Mouse (Mus musculus) ES-E14 (cell line): Measurements from ENCODE around the gene Tmcc1.
A peak's percentile ranks its signal among the peaks of the same experiment; 100 is the strongest.

ENCODE experiments used
- CHD2 ChIP-seq: IDR thresholded peaks from 2 replicates; pipeline ENCODE4 v1.6.1; 2014; ENCODE audit warnings: mild to moderate bottlenecking, low read depth, low read length, inconsistent platforms
- HCFC1 ChIP-seq: IDR thresholded peaks from 2 replicates; pipeline ENCODE4 v1.6.1; 2012; ENCODE audit warnings: low read length, inconsistent platforms, borderline replicate concordance; ENCODE audit not compliant: insufficient read depth
- MAFK ChIP-seq: IDR thresholded peaks from 2 replicates; pipeline ENCODE4 v1.6.1; 2014; ENCODE audit warnings: mild to moderate bottlenecking, low read depth, low read length, inconsistent platforms; ENCODE audit not compliant: insufficient read depth
- ZNF384 ChIP-seq: IDR thresholded peaks from 2 replicates; pipeline ENCODE4 v1.6.1; 2012; ENCODE audit warnings: low read depth, low read length, inconsistent platforms

- TF ChIP-seq ZNF384 = no peak
- TF ChIP-seq HCFC1 = 0 out of 2 replicates have a peak, but pooled peaks have one; percentile 74
- no peak for TF ChIP-seq CHD2
- TF ChIP-seq MAFK = peak; percentile 28; the same call in 1 of the 2 replicates
Measured at GRCm38 (mm10) chr6:116207729-116208534, 14.6 kb upstream of the Tmcc1 start, which contains the start of gene Washc2.
